ENCODE assay signal across 8 mouse cellular contexts in the genomic region with DNA sequence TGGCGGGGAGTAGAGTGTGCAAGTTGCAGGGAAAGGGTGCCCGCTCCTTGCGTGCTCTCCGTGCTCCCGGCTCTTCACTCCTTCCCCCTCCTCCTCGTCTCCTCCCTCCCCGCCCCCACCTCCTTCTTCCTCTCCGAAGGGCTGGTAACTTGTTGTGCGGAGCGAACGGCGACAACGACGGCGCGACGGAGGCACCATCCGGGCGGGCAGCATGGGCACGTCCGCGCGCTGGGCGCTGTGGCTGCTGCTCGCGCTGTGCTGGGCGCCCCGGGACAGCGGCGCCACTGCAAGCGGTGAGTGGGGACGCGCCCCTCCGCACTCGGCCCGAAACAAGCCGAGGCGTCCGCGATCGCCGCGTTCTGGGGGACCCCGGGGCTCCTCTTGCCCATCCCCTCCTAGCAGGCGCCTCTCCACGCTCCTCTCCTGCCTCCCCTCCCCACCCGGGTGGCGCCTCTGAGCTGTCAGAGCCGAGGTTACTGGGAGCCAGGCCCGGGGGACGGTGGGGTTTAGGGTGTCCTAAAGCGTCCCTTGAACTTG. TPM values are rescaled to one million over a fixed set of nuclear protein-coding genes. Genes with fewer than 3 reads are reported as not detected.
DNase-seq lines count a peak whose midpoint lies in the region; ATAC-seq and TF ChIP-seq lines count a peak whose summit lies in the region.

No protein-coding gene starts in this region.

- H3K4me1 ChIP-seq in embryonic facial prominence, embryonic 11.5 days (ENCODE audit: control insufficient read depth, insufficient read depth, low read length): no peaks in the 10 kb centered on the region; the same call in 1 of the 2 replicates
- peaks cover 11% of the 10 kb centered on the region; the same call in 1 of the 2 replicates for H3K4me1 ChIP-seq in limb, embryonic 14.5 days (ENCODE audit: control insufficient read depth, insufficient read depth, low read length)
- H3K4me1 ChIP-seq in midbrain, embryonic 16.5 days (ENCODE audit: control insufficient read depth, insufficient read depth, low read length): peaks cover 30% of the 10 kb centered on the region
- H3K4me1 ChIP-seq in stomach, postnatal 0 days (replicated peaks; ENCODE audit: control insufficient read depth, insufficient read depth): no peaks in the 10 kb centered on the region

- no peaks in the 10 kb centered on the region for H3K9me3 ChIP-seq in embryonic facial prominence, embryonic 11.5 days (replicated peaks; ENCODE audit: control insufficient read depth, low read length)
- H3K9me3 ChIP-seq in limb, embryonic 14.5 days (ENCODE audit: control insufficient read depth, low read length): no peaks in the 10 kb centered on the region
- H3K9me3 ChIP-seq in midbrain, embryonic 16.5 days (replicated peaks; ENCODE audit: control insufficient read depth, low read length, poor library complexity, severe bottlenecking): no peaks in the 10 kb centered on the region
- no peaks in the 10 kb centered on the region for H3K9me3 ChIP-seq in stomach, postnatal 0 days (ENCODE audit: control insufficient read depth, low read length)

- peak; percentile 37; the same call in 1 of the 2 replicates for ATAC-seq in embryonic facial prominence, embryonic 11.5 days (replicated peaks; ENCODE audit: insufficient number of reproducible peaks, low FRiP score, low TSS enrichment, low read depth)
- peak; percentile 34 for ATAC-seq in limb, embryonic 14.5 days (ENCODE audit: low FRiP score, low read depth)
- peak; percentile 76 for ATAC-seq in midbrain, embryonic 16.5 days
- peak; percentile 50 for ATAC-seq in stomach, postnatal 0 days (ENCODE audit: low FRiP score, low TSS enrichment)

- peak; percentile 65 for DNase-seq in layer of hippocampus, adult 11-12 months (ENCODE audit: low spot score)
- no peak for DNase-seq in layer of hippocampus, adult 9-10 months (ENCODE audit: low spot score)
- peak; percentile 55 for DNase-seq in embryonic facial prominence, embryonic 11.5 days (ENCODE audit: low spot score)
- DNase-seq in heart, adult 18-20 months: peak; percentile 44 to 57
- peak; percentile 30 to 44 for DNase-seq in kidney, adult 8-10 months
- no peak for DNase-seq in limb, embryonic 14.5 days (ENCODE audit: low spot score)
- DNase-seq in stomach, postnatal 0 days (ENCODE audit: low spot score): peak; percentile 68

- H3K9ac ChIP-seq in embryonic facial prominence, embryonic 11.5 days (replicated peaks; ENCODE audit: low read length): peak overlapping the region; percentile 61
- H3K9ac ChIP-seq in limb, embryonic 14.5 days (ENCODE audit: low read depth, low read length, severe bottlenecking): peak overlapping the region; percentile 68
- H3K9ac ChIP-seq in midbrain, embryonic 16.5 days (ENCODE audit: low read depth, low read length): peak overlapping the region; percentile 93
- peak overlapping the region; percentile 70 for H3K9ac ChIP-seq in stomach, postnatal 0 days (ENCODE audit: low read length)

- WGBS in embryonic facial prominence, embryonic 11.5 days: under 1% methylated on average over 40 of the region's 52 CpGs
- 4% methylated on average over 19 of the region's 52 CpGs for WGBS in limb, embryonic 14.5 days
- WGBS in midbrain, embryonic 16.5 days: under 1% methylated on average over 38 of the region's 52 CpGs
- 0% methylated on average over 48 of the region's 52 CpGs for WGBS in stomach, postnatal 0 days

- no peak for TF ChIP-seq POLR2A in limb, embryonic 14.5 days (IDR thresholded peaks at IDR 0.05; ENCODE audit: borderline replicate concordance, extremely low read depth, insufficient read depth, insufficient read length)

- H3K4me3 ChIP-seq in embryonic facial prominence, embryonic 11.5 days (ENCODE audit: low read depth, low read length): peak overlapping the region; percentile 71
- peak overlapping the region; percentile 67 for H3K4me3 ChIP-seq in limb, embryonic 14.5 days (replicated peaks; ENCODE audit: low read length)
- H3K4me3 ChIP-seq in midbrain, embryonic 16.5 days (ENCODE audit: low read depth, low read length): peak overlapping the region; percentile 86
- H3K4me3 ChIP-seq in stomach, postnatal 0 days (ENCODE audit: low read depth, low read length): peak overlapping the region; percentile 67

- H3K36me3 ChIP-seq in embryonic facial prominence, embryonic 11.5 days (replicated peaks; ENCODE audit: control insufficient read depth, insufficient read depth, low read depth, low read length): no peaks in the 10 kb centered on the region
- H3K36me3 ChIP-seq in limb, embryonic 14.5 days (ENCODE audit: control insufficient read depth, insufficient read depth, low read length): no peaks in the 10 kb centered on the region
- H3K36me3 ChIP-seq in midbrain, embryonic 16.5 days (ENCODE audit: control insufficient read depth, insufficient read depth, low read length): no peaks in the 10 kb centered on the region
- no peaks in the 10 kb centered on the region for H3K36me3 ChIP-seq in stomach, postnatal 0 days (ENCODE audit: control insufficient read depth, insufficient read depth, low read length)

- no peak for TF ChIP-seq CTCF in stomach, postnatal 0 days (IDR thresholded peaks at IDR 0.05; ENCODE audit: low read depth)

- H3K4me2 ChIP-seq in embryonic facial prominence, embryonic 11.5 days (ENCODE audit: low read depth, low read length): peak overlapping the region; percentile 98
- H3K4me2 ChIP-seq in limb, embryonic 14.5 days (replicated peaks; ENCODE audit: low read depth, low read length, severe bottlenecking): peak overlapping the region; percentile 77
- H3K4me2 ChIP-seq in midbrain, embryonic 16.5 days (ENCODE audit: low read length): peak overlapping the region; percentile 86
- peak overlapping the region; percentile 92 for H3K4me2 ChIP-seq in stomach, postnatal 0 days (replicated peaks; ENCODE audit: low read depth)

- TF ChIP-seq EP300 in stomach, postnatal 0 days (optimal IDR thresholded peaks at IDR 0.05): no peak

- H3K27ac ChIP-seq in embryonic facial prominence, embryonic 11.5 days (replicated peaks; ENCODE audit: low read depth, low read length): 0 out of 2 replicates have a peak overlapping the region, but pooled peaks have one; percentile 20
- H3K27ac ChIP-seq in limb, embryonic 14.5 days (replicated peaks; ENCODE audit: low read depth, low read length): no peak overlapping the region
- H3K27ac ChIP-seq in midbrain, embryonic 16.5 days (ENCODE audit: low read length): peak overlapping the region; percentile 96
- H3K27ac ChIP-seq in stomach, postnatal 0 days (replicated peaks): peak overlapping the region; percentile 41

- H3K27me3 ChIP-seq in embryonic facial prominence, embryonic 11.5 days (ENCODE audit: control insufficient read depth, insufficient read depth, low read length): 0 out of 2 replicates have a peak, but pooled peaks cover 3% of the 10 kb centered on the region
- peaks cover 20% of the 10 kb centered on the region for H3K27me3 ChIP-seq in limb, embryonic 14.5 days (ENCODE audit: control insufficient read depth, insufficient read depth, low read length)
- no peaks in the 10 kb centered on the region for H3K27me3 ChIP-seq in midbrain, embryonic 16.5 days (ENCODE audit: control insufficient read depth, insufficient read depth, low read depth, low read length)
- no peaks in the 10 kb centered on the region for H3K27me3 ChIP-seq in stomach, postnatal 0 days (ENCODE audit: control insufficient read depth, insufficient read depth, low read length)

RNA-seq across cellular contexts. Expression of a gene that starts 1.2 kb away (rescaled TPM):
- 5.2 and 6.4 TPM in 2 replicates for polyA plus RNA-seq in embryonic facial prominence, embryonic 11.5 days (2014; fragmentation: Nextera tagmentation; extraction: Ambion mirVana)
- total RNA-seq in heart, adult 18-20 months (2021): 100 to 1,000 TPM; 240 to 245 TPM
- polyA plus RNA-seq in limb, embryonic 14.5 days (2012; rRNA removed): 12.0 and 12.9 TPM in 2 replicates
- 11.7 and 12.4 TPM in 2 replicates for polyA plus RNA-seq in limb, embryonic 14.5 days (2014; fragmentation: Nextera tagmentation; extraction: Ambion mirVana)
- 34.2 and 38.6 TPM in 2 replicates for polyA plus RNA-seq in midbrain, embryonic 16.5 days (2015; fragmentation: Nextera tagmentation; extraction: Ambion mirVana)
- polyA plus RNA-seq in stomach, postnatal 0 days (2015; fragmentation: Nextera tagmentation; extraction: Ambion mirVana): 6.0 and 6.7 TPM in 2 replicates

Comparison
In these comparisons a context has a peak if more than half of its experiments do, and no peak if none do; other contexts are left out.
1. DNase-seq: peak in layer of hippocampus, adult 11-12 months (single experiment), embryonic facial prominence, embryonic 11.5 days (single experiment), heart, adult 18-20 months (2 of 2), kidney, adult 8-10 months (2 of 2) and stomach, postnatal 0 days (single experiment); none in layer of hippocampus, adult 9-10 months (single experiment) and limb, embryonic 14.5 days (single experiment).
2. Peak in every context shown above with its lines, with median percentiles within 50 percentile points of each other: ATAC-seq, H3K4me2 ChIP-seq, H3K4me3 ChIP-seq and H3K9ac ChIP-seq.